Mouse (Mus musculus) forebrain, embryonic 11.5 days (tissue): ENCODE results near the gene Cdca3. TPM values are rescaled to one million over a fixed set of nuclear protein-coding genes. Genes with fewer than 3 reads are reported as not detected.
"Not testable (repeated sequence)": the region's sequence is repeated elsewhere in the genome, so short reads cannot be mapped to it uniquely, and the experiment has no call there.

ENCODE experiments used
- ATAC-seq: fragments of 200-750 bp; cut with Nextera tagmentation; replicated peaks from 2 replicates; pipeline ENCODE4 v1.8.0; 2017; ENCODE audit warnings: moderate TSS enrichment; ENCODE audit not compliant: low FRiP score
- DNase-seq: peaks from one replicate; pipeline ENCODE4 v3.0.0-alpha.2; 2017; ENCODE audit warnings: low spot score
- H3K27ac ChIP-seq: fragments of 300-500 bp; sonication (generic); 2 replicates; pipeline ENCODE4 v1.5.1; 2014; ENCODE audit warnings: low read depth, low read length
- H3K27me3 ChIP-seq: fragments of 300-500 bp; sonication (generic); 2 replicates; pipeline ENCODE4 v1.6.1; 2014; ENCODE audit warnings: mild to moderate bottlenecking, low read length, mixed read lengths; ENCODE audit not compliant: control insufficient read depth, insufficient read depth
- H3K36me3 ChIP-seq: fragments of 300-500 bp; sonication (generic); 2 replicates; pipeline ENCODE4 v1.6.1; 2014; ENCODE audit warnings: mild to moderate bottlenecking, low read length, moderate library complexity, mixed read lengths; ENCODE audit not compliant: control insufficient read depth, insufficient read depth
- H3K4me1 ChIP-seq: fragments of 300-500 bp; sonication (generic); replicated peaks from 2 replicates; pipeline ENCODE4 v1.6.1; 2014; ENCODE audit warnings: low read length, mixed read lengths; ENCODE audit not compliant: control insufficient read depth, insufficient read depth
- H3K4me2 ChIP-seq: fragments of 300-500 bp; sonication (generic); 2 replicates; pipeline ENCODE4 v1.6.1; 2014; ENCODE audit warnings: low read depth, mild to moderate bottlenecking, low read length, moderate library complexity, mixed read lengths; ENCODE audit not compliant: severe bottlenecking
- H3K4me3 ChIP-seq: fragments of 300-500 bp; sonication (generic); 2 replicates; pipeline ENCODE4 v1.5.1; 2014; ENCODE audit warnings: low read depth, low read length
- H3K9ac ChIP-seq: fragments of 300-500 bp; sonication (generic); 2 replicates; pipeline ENCODE4 v1.6.1; 2014; ENCODE audit warnings: low read length
- H3K9me3 ChIP-seq: fragments of 300-500 bp; sonication (generic); 2 replicates; pipeline ENCODE4 v1.6.1; 2016; ENCODE audit warnings: low read length, mixed read lengths; ENCODE audit not compliant: control insufficient read depth
- WGBS: fragments of 180-500 bp; shearing (Covaris S2); extraction: QIAGEN DNeasy Blood & Tissue Kit; methylation state at CpG from one replicate; pipeline ENCODE4 v1.1.7; 2014; 5-methylcytosine and 5-hydroxymethylcytosine counted together
- polyA plus RNA-seq: library from polyadenylated mRNA; unstranded; fragments of >200 nt; fragmentation: Nextera tagmentation; extraction: Ambion mirVana; gene quantifications from 2 replicates; pipeline ENCODE4 v1.2.1, GENCODE M21; 2014

The Cdca3 gene
- polyA plus RNA-seq, 1 experiment from 2014 or later = 276 TPM

GRCm38 (mm10) chr6:124806446-124807140 is 22.8 kb upstream of the Cdca3 start:
- Histone ChIP-seq H3K27ac (peak overlapping the region; percentile 81; the same call in 1 of the 2 replicates), H3K4me3 (peak overlapping the region; percentile 7; the same call in 1 of the 2 replicates), H3K9me3 (no peaks in the 10 kb centered on the region), H3K4me2 (peak overlapping the region; percentile 83; the same call in 1 of the 2 replicates), H3K36me3 (peaks cover 4% of the 10 kb centered on the region; the same call in 1 of the 2 replicates), H3K27me3 (no peaks in the 10 kb centered on the region), H3K9ac (peak overlapping the region; percentile 29; the same call in 1 of the 2 replicates), H3K4me1 (peaks cover 13% of the 10 kb centered on the region)
- DNase-seq = peak; percentile 47
- no peak for ATAC-seq
- WGBS = 73% methylated on average over 7 of the region's 7 CpGs

GRCm38 (mm10) chr6:124807366-124807765 is 22.0 kb upstream of the Cdca3 start:
- H3K9ac ChIP-seq = no peak overlapping the region
- H3K27me3 ChIP-seq = no peaks in the 10 kb centered on the region
- peaks cover 11% of the 10 kb centered on the region; the same call in 1 of the 2 replicates for H3K36me3 ChIP-seq
- WGBS = 86% methylated on average over 4 of the region's 4 CpGs
- no peak overlapping the region for H3K4me3 ChIP-seq
- H3K27ac ChIP-seq = no peak overlapping the region
- H3K4me1 ChIP-seq = peaks cover 16% of the 10 kb centered on the region
- no peak for ATAC-seq
- DNase-seq = peak; percentile 45
- H3K4me2 ChIP-seq = no peak overlapping the region
- H3K9me3 ChIP-seq = no peaks in the 10 kb centered on the region

- Histone ChIP-seq H3K27me3 (no peaks in the 10 kb centered on the region), H3K9ac (no peak overlapping the region; the same call in 1 of the 2 replicates), H3K27ac (no peak overlapping the region), H3K9me3 (no peaks in the 10 kb centered on the region), H3K4me2 (peak overlapping the region; percentile 89), H3K36me3 (peaks cover 11% of the 10 kb centered on the region; the same call in 1 of the 2 replicates), H3K4me1 (peaks cover 20% of the 10 kb centered on the region), H3K4me3 (peak overlapping the region; percentile 40; the same call in 1 of the 2 replicates)
- DNase-seq = no peak
- 87% methylated on average over 6 of the region's 6 CpGs for WGBS
- ATAC-seq = no peak
Observed at GRCm38 (mm10) chr6:124807986-124808357, 21.4 kb upstream of the Cdca3 start.

GRCm38 (mm10) chr6:124808358-124809012 is 20.9 kb upstream of the Cdca3 start, which contains the start of gene Spsb2:
Spsb2 (plus strand) TSS chr6:124808661.
- peak within 1 kb of the TSS; percentile 40 for H3K4me3 ChIP-seq
- H3K27ac ChIP-seq = peak within 1 kb of the TSS; percentile 75
- peak within 1 kb of the TSS; percentile 89 for H3K4me2 ChIP-seq
- WGBS = 3% methylated on average over 29 of the region's 29 CpGs
- peaks cover 11% of the 10 kb centered on the region; the same call in 1 of the 2 replicates for H3K36me3 ChIP-seq
- ATAC-seq (peak; percentile 53), DNase-seq (peak; percentile 86)
- H3K27me3 ChIP-seq = no peaks in the 10 kb centered on the region
- no peaks in the 10 kb centered on the region for H3K9me3 ChIP-seq
- H3K9ac ChIP-seq = peak within 1 kb of the TSS; percentile 58
- H3K4me1 ChIP-seq = peaks cover 20% of the 10 kb centered on the region

GRCm38 (mm10) chr6:124809052-124809774 is 20.1 kb upstream of the Cdca3 start:
- WGBS = 0% methylated on average over 32 of the region's 35 CpGs
- peak; percentile 92 for DNase-seq
- Histone ChIP-seq H3K27me3 (no peaks in the 10 kb centered on the region), H3K4me2 (peak overlapping the region; percentile 89), H3K9ac (peak overlapping the region; percentile 58), H3K4me3 (peak overlapping the region; percentile 40), H3K27ac (peak overlapping the region; percentile 75), H3K36me3 (peaks cover 11% of the 10 kb centered on the region; the same call in 1 of the 2 replicates), H3K9me3 (no peaks in the 10 kb centered on the region), H3K4me1 (peaks cover 20% of the 10 kb centered on the region)
- peak; percentile 16 for ATAC-seq

- H3K4me3 ChIP-seq = peak overlapping the region; percentile 40
- peak overlapping the region; percentile 89 for H3K4me2 ChIP-seq
- WGBS = 48% methylated on average over 14 of the region's 14 CpGs
- DNase-seq (no peak), ATAC-seq (no peak)
- no peaks in the 10 kb centered on the region for H3K9me3 ChIP-seq
- H3K27me3 ChIP-seq = no peaks in the 10 kb centered on the region
- H3K27ac ChIP-seq = peak overlapping the region; percentile 50; the same call in 1 of the 2 replicates
- peaks cover 11% of the 10 kb centered on the region; the same call in 1 of the 2 replicates for H3K36me3 ChIP-seq
- peak overlapping the region; percentile 58 for H3K9ac ChIP-seq
- peaks cover 24% of the 10 kb centered on the region for H3K4me1 ChIP-seq
Observed at GRCm38 (mm10) chr6:124809775-124810538, 19.4 kb upstream of the Cdca3 start.

GRCm38 (mm10) chr6:124810566-124811402 is 18.6 kb upstream of the Cdca3 start:
- H3K27ac ChIP-seq, H3K4me2 ChIP-seq, H3K27me3 ChIP-seq, ATAC-seq, H3K9ac ChIP-seq, H3K4me3 ChIP-seq, DNase-seq, H3K9me3 ChIP-seq: not testable (repeated sequence)
- Histone ChIP-seq H3K36me3 (peaks cover 11% of the 10 kb centered on the region; the same call in 1 of the 2 replicates), H3K4me1 (peaks cover 21% of the 10 kb centered on the region)
- WGBS = 81% methylated on average over 11 of the region's 11 CpGs
